Mouse (Mus musculus): ENCODE results near the gene She. TPM values are rescaled to one million over a fixed set of nuclear protein-coding genes. Genes with fewer than 3 reads are reported as not detected.

She gene
- polyA plus RNA-seq, 1 experiment from 2014 or later, result 1.4 TPM

DNA sequence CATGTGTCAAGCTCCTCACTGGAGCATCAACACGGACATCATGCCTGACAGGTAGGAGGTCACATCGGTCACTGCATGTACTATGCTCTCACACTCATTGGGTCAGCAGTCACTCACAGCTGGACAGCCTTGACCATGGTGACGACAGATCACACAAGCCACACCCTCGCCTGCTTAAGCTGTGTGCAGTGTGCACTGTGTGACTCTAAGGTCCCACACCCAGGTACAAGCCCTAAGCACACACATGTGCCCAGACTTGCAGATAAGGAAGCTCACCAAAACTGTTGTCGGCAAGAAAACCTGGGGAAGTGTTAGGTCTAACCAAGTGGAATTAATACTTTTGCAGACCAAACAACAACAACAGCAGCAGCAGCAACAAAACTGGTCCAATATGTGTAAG, 23.3 kb upstream of the She start:
- H3K4me3 ChIP-seq (ENCODE audit: low read depth, low read length), result no peak overlapping the region
- ATAC-seq, result no peak
- H3K4me2 ChIP-seq (ENCODE audit: low read length), result no peak overlapping the region
- H3K27me3 ChIP-seq (ENCODE audit: control insufficient read depth, insufficient read depth, low read depth, low read length), result no peaks in the 10 kb centered on the region; the same call in 1 of the 2 replicates
- no peaks in the 10 kb centered on the region for H3K36me3 ChIP-seq (ENCODE audit: control insufficient read depth, insufficient read depth, low read length)
- H3K27ac ChIP-seq (ENCODE audit: low read length), result no peak overlapping the region
- no peak overlapping the region for H3K9ac ChIP-seq (ENCODE audit: low read depth, low read length)
- 82% methylated on average over 5 of the region's 5 CpGs for WGBS
- peaks cover 4% of the 10 kb centered on the region; the same call in 1 of the 2 replicates for H3K9me3 ChIP-seq (replicated peaks; ENCODE audit: control insufficient read depth, low read length, poor library complexity, severe bottlenecking)
- H3K4me1 ChIP-seq (ENCODE audit: control insufficient read depth, insufficient read depth, low read length), result no peaks in the 10 kb centered on the region

DNA sequence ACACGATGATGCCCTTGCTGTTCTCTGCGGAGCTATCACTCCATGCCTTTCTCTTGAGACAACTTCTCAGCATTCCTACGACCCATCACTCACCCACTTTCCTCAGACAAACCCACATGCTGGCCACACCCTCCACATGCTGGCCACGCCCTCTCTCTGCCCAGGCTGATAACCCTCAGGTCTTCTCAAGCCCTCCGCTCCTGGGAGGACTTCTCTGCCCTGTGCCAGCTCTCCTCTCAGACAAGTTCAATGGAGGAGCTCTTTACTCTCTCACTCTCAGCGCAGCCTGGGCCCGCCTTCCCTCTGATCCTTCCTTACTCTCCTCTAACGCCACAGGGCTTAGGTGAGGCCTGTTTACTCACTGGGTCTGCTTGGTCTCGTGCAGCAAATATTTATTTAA, 22.5 kb upstream of the She start:
- WGBS, result 61% methylated on average over 9 of the region's 9 CpGs
- no peak overlapping the region for H3K9ac ChIP-seq (ENCODE audit: low read depth, low read length)
- peaks cover 4% of the 10 kb centered on the region; the same call in 1 of the 2 replicates for H3K9me3 ChIP-seq (replicated peaks; ENCODE audit: control insufficient read depth, low read length, poor library complexity, severe bottlenecking)
- H3K27me3 ChIP-seq (ENCODE audit: control insufficient read depth, insufficient read depth, low read depth, low read length), result no peaks in the 10 kb centered on the region; the same call in 1 of the 2 replicates
- no peak for ATAC-seq
- H3K27ac ChIP-seq (ENCODE audit: low read length), result no peak overlapping the region
- H3K4me2 ChIP-seq (ENCODE audit: low read length), result no peak overlapping the region
- H3K4me3 ChIP-seq (ENCODE audit: low read depth, low read length), result no peak overlapping the region
- H3K4me1 ChIP-seq (ENCODE audit: control insufficient read depth, insufficient read depth, low read length), result no peaks in the 10 kb centered on the region
- no peaks in the 10 kb centered on the region for H3K36me3 ChIP-seq (ENCODE audit: control insufficient read depth, insufficient read depth, low read length)

GRCm38 (mm10) chr3:89810841-89811240, 20.3 kb upstream of the She start:
- peaks cover 4% of the 10 kb centered on the region; the same call in 1 of the 2 replicates for H3K9me3 ChIP-seq (replicated peaks; ENCODE audit: control insufficient read depth, low read length, poor library complexity, severe bottlenecking)
- no peaks in the 10 kb centered on the region for H3K4me1 ChIP-seq (ENCODE audit: control insufficient read depth, insufficient read depth, low read length)
- H3K4me3 ChIP-seq (ENCODE audit: low read depth, low read length), result no peak overlapping the region
- no peak overlapping the region for H3K9ac ChIP-seq (ENCODE audit: low read depth, low read length)
- H3K4me2 ChIP-seq (ENCODE audit: low read length), result no peak overlapping the region
- H3K36me3 ChIP-seq (ENCODE audit: control insufficient read depth, insufficient read depth, low read length), result no peaks in the 10 kb centered on the region
- H3K27ac ChIP-seq (ENCODE audit: low read length), result no peak overlapping the region
- no peaks in the 10 kb centered on the region; the same call in 1 of the 2 replicates for H3K27me3 ChIP-seq (ENCODE audit: control insufficient read depth, insufficient read depth, low read depth, low read length)
- no peak for ATAC-seq

DNA sequence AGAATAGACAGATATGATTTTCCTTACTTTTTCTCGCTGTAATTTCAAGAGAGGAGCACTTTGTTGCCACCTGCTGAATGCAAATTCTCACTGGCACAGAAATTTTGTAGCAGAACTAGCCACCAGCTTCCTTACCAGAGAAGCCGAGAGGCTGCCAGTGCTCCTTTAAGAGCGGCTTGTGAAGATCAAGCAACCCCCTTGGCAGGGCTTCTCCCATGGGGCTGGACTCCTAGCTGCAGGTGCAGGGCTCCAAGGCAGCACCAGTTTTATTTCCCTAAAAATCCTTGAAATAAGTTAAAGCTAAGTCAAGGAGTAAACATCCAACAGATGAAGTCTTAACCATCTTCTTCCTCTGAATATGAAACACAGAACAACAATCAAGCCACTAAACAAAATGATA, 19.0 kb upstream of the She start:
- H3K27ac ChIP-seq (ENCODE audit: low read length), result no peak overlapping the region
- 77% methylated on average over 3 of the region's 3 CpGs for WGBS

GRCm38 (mm10) chr3:89814051-89814450, 17.1 kb upstream of the She start:
- WGBS, result 79% methylated on average over 7 of the region's 7 CpGs
- Histone ChIP-seq H3K9ac (ENCODE audit: low read depth, low read length) (no peak overlapping the region), H3K36me3 (ENCODE audit: control insufficient read depth, insufficient read depth, low read length) (no peaks in the 10 kb centered on the region), H3K27me3 (ENCODE audit: control insufficient read depth, insufficient read depth, low read depth, low read length) (no peaks in the 10 kb centered on the region; the same call in 1 of the 2 replicates), H3K4me3 (ENCODE audit: low read depth, low read length) (no peak overlapping the region), H3K27ac (ENCODE audit: low read length) (no peak overlapping the region), H3K4me2 (ENCODE audit: low read length) (no peak overlapping the region), H3K9me3 (replicated peaks; ENCODE audit: control insufficient read depth, low read length, poor library complexity, severe bottlenecking) (peaks cover 4% of the 10 kb centered on the region; the same call in 1 of the 2 replicates), H3K4me1 (ENCODE audit: control insufficient read depth, insufficient read depth, low read length) (no peaks in the 10 kb centered on the region)
- no peak for ATAC-seq

More for the DNA sequence above, 19.0 kb upstream of the She start:
- Histone ChIP-seq H3K9me3 (replicated peaks; ENCODE audit: control insufficient read depth, low read length, poor library complexity, severe bottlenecking) (peaks cover 4% of the 10 kb centered on the region; the same call in 1 of the 2 replicates), H3K27me3 (ENCODE audit: control insufficient read depth, insufficient read depth, low read depth, low read length) (no peaks in the 10 kb centered on the region; the same call in 1 of the 2 replicates), H3K4me3 (ENCODE audit: low read depth, low read length) (no peak overlapping the region), H3K36me3 (ENCODE audit: control insufficient read depth, insufficient read depth, low read length) (no peaks in the 10 kb centered on the region), H3K4me1 (ENCODE audit: control insufficient read depth, insufficient read depth, low read length) (no peaks in the 10 kb centered on the region), H3K9ac (ENCODE audit: low read depth, low read length) (no peak overlapping the region), H3K4me2 (ENCODE audit: low read length) (no peak overlapping the region)
- no peak for ATAC-seq

GRCm38 (mm10) chr3:89817056-89817455, 14.1 kb upstream of the She start:
- Histone ChIP-seq H3K4me3 (ENCODE audit: low read depth, low read length) (no peak overlapping the region), H3K36me3 (ENCODE audit: control insufficient read depth, insufficient read depth, low read length) (no peaks in the 10 kb centered on the region), H3K4me1 (ENCODE audit: control insufficient read depth, insufficient read depth, low read length) (no peaks in the 10 kb centered on the region), H3K4me2 (ENCODE audit: low read length) (no peak overlapping the region), H3K27ac (ENCODE audit: low read length) (no peak overlapping the region), H3K9me3 (replicated peaks; ENCODE audit: control insufficient read depth, low read length, poor library complexity, severe bottlenecking) (no peaks in the 10 kb centered on the region), H3K9ac (ENCODE audit: low read depth, low read length) (no peak overlapping the region), H3K27me3 (ENCODE audit: control insufficient read depth, insufficient read depth, low read depth, low read length) (no peaks in the 10 kb centered on the region; the same call in 1 of the 2 replicates)
- ATAC-seq, result no peak
- 65% methylated on average over 4 of the region's 4 CpGs for WGBS

- H3K4me2 ChIP-seq (ENCODE audit: low read length), result no peak overlapping the region
Measured at GRCm38 (mm10) chr3:89818605-89819004, 12.6 kb upstream of the She start.

GRCm38 (mm10) chr3:89819897-89820296, 11.3 kb upstream of the She start:
- Histone ChIP-seq H3K9ac (ENCODE audit: low read depth, low read length) (no peak overlapping the region), H3K27ac (ENCODE audit: low read length) (no peak overlapping the region), H3K9me3 (replicated peaks; ENCODE audit: control insufficient read depth, low read length, poor library complexity, severe bottlenecking) (no peaks in the 10 kb centered on the region), H3K4me3 (ENCODE audit: low read depth, low read length) (no peak overlapping the region), H3K36me3 (ENCODE audit: control insufficient read depth, insufficient read depth, low read length) (no peaks in the 10 kb centered on the region), H3K27me3 (ENCODE audit: control insufficient read depth, insufficient read depth, low read depth, low read length) (no peaks in the 10 kb centered on the region), H3K4me2 (ENCODE audit: low read length) (no peak overlapping the region), H3K4me1 (ENCODE audit: control insufficient read depth, insufficient read depth, low read length) (no peaks in the 10 kb centered on the region)
- no peak for ATAC-seq
- WGBS, result 75% methylated on average over 7 of the region's 7 CpGs

More at GRCm38 (mm10) chr3:89818605-89819004, 12.6 kb upstream of the She start:
- Histone ChIP-seq H3K4me3 (ENCODE audit: low read depth, low read length) (no peak overlapping the region), H3K9ac (ENCODE audit: low read depth, low read length) (no peak overlapping the region), H3K27ac (ENCODE audit: low read length) (no peak overlapping the region), H3K4me1 (ENCODE audit: control insufficient read depth, insufficient read depth, low read length) (no peaks in the 10 kb centered on the region), H3K9me3 (replicated peaks; ENCODE audit: control insufficient read depth, low read length, poor library complexity, severe bottlenecking) (no peaks in the 10 kb centered on the region), H3K27me3 (ENCODE audit: control insufficient read depth, insufficient read depth, low read depth, low read length) (no peaks in the 10 kb centered on the region), H3K36me3 (ENCODE audit: control insufficient read depth, insufficient read depth, low read length) (no peaks in the 10 kb centered on the region)
- 84% methylated on average over 3 of the region's 3 CpGs for WGBS
- ATAC-seq, result no peak

DNA sequence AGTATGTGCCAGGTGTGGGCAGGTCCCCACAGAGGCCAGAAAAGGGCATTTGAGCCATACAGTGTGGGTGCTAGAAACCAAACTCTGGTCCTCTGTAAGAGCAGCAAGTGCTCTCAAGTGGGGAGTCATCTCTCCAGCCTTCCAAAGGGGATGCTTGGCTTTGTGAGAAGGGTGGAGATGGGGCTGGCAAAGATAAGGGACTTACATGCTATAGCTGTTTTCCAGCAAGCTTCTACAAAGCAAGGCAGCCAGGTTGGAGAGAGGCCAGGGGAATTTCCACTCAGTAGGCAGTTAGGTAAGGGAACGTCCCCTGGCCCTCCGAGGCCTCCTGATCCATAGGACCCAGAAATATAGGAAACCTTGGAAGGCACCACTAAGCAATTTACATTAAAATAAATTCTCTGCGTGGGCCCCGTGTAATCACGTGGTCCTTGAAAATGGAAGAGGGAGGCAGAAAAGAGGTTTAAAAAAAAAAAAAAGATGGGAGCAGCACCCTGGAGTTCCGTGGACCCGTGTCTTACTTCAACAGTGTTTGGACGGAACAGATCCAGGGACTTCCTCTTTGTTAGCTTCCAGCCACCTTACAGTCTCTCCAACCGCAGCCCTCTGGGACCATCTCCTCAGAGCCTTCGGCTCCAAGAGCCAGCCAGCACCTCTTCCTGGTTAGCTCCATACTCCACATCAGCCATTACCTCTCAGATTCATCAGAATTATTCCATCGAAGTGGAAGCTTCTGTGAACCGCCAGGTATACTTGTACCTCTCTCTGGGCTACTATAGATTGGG, 10.7 kb upstream of the She start:
- Histone ChIP-seq H3K27me3 (ENCODE audit: control insufficient read depth, insufficient read depth, low read depth, low read length) (no peaks in the 10 kb centered on the region), H3K4me3 (ENCODE audit: low read depth, low read length) (no peak overlapping the region), H3K4me1 (ENCODE audit: control insufficient read depth, insufficient read depth, low read length) (no peaks in the 10 kb centered on the region), H3K9ac (ENCODE audit: low read depth, low read length) (no peak overlapping the region), H3K9me3 (replicated peaks; ENCODE audit: control insufficient read depth, low read length, poor library complexity, severe bottlenecking) (no peaks in the 10 kb centered on the region), H3K36me3 (ENCODE audit: control insufficient read depth, insufficient read depth, low read length) (no peaks in the 10 kb centered on the region), H3K4me2 (ENCODE audit: low read length) (no peak overlapping the region), H3K27ac (ENCODE audit: low read length) (no peak overlapping the region)
- WGBS, result 87% methylated on average over 12 of the region's 12 CpGs
- no peak for ATAC-seq
